Mouse (Mus musculus): ENCODE measurements at regions not wholly inside any gene's neighbourhood (a gene's known extent, or its start where the extent isn't known, plus 50 kb on each side); places are given as distances from the start of the nearest gene placed in this dataset.

DNA sequence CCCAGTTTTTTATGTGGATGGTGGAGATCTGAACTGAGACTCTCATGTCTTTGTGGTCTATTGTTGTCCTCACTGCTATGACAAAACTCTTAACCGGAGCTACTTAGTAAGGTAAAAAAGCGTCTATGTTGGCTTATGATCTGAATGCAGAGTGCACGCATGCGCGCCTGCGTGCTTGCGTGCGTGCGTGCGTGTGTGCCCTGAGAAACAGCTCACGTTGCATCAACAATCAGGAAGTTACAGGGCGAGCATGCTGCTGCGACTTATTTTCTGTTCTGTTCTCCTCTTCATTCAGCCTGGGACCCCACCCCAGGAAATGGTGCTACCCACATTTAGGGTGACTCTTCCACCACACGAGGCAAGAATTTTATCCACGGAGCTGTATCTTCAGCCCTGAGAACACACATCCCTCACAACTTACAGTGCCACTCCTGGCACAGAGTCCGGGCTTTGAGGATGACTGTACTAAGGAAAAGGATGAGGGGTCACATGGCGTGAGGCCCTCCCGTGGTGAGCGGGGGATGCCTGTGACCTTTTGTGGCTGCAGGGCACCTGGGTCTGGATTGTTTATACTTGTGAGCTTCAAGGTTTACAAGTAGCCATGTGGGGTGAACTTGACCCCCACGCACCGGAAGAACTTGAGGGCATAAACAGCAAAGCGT, 213.4 kb downstream of the Gadd45g start:
- DNase-seq: no peak

DNA sequence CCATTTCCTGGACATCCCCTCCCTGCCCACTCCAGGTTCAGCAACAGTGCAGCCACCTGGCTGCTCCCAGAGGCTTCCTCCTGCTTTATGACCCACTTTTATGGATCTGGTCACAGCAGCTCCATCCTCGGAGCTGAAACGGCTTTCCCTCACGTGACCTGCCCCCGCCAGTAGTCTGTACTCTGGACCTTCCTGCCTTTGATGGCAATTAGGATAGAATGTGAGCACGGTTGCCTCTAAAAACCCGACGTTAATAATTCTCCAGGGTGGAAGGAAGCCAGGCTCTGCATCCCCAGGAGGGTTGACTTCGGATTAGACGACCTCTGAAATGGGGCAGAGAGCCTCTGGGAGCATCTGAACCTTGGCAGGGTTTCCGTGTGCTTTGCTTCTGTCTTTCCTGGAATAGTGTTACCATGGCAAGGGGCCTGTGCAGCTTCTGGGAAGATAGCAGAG, 214.0 kb downstream of the Gadd45g start:
- DNase-seq: no peak

DNA sequence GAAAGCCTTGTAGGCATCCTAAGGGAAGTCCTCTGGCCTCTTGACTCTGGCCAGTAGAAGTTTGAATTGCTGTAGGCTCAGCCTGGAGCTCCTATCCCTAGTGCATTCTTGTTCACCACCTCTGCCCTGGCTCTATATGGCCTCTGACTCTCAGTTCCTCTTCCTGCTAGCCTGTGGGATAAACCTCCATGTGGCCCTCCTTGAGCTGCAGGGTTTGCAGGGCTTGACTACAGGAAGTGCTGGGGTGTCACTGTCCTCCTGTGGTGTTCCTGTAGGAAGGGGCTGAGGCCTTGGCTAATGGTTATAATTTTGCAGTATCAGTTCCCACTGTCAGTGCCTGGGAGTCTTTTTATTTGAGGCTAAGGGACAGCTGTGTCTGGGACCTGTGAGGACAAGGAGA, 215.0 kb downstream of the Gadd45g start:
- no peak for DNase-seq

DNA sequence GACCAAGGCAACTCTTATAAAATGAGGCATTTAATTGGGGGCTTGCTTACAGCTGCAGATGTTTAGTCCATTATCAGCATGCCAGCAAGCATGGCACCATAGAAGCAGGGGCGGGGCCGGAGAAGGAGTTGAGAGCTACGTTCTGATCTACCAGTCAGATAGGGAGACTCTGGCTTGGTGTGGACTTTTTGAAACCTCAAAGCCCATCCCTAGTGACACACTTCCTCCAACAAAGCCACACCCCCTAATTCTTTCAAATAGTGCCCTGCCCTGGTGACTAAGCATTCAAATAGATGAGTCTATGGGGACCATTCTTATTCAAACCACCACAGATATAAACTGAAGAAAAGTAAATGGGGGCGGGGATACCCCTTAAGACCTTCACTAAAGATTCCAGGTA, 215.4 kb downstream of the Gadd45g start:
- no peak for DNase-seq

DNA sequence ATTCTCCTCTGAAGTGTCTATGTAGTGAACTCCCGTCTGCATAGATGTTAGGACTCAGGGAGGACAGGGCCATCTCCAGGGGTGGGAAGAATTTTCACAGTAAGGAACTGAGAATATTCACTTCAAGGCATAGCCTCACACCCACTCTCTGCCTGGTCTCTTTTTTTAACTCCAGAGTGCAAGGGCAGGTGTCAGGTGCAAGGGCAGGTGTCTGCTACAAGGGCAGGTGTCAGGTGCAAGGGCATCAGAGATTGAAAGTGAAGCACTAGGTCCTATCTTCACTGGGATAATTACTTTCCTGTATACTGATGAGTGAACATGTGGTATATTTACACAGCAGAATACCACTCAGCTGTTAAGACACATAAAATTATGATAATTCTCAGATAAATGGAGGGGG, 216.1 kb downstream of the Gadd45g start:
- no peak for DNase-seq

DNA sequence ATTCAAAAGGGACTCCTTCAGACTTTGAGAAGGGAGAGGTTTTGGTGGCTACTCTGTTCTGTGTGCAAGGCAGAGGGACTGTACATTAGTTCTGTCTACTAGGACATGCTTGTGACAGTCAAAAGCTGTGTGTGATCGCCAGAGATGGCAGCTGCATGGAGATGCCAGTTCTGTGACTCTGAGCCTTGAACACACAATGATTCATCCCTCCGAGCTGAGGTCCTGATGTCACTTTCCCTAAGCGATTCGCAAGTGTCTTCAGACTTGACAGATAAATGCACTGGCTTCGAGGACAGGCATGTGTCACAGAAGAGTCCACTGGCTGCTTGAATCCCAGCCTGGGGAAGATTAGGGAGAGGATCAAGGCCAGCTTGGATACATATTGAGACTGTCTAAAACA, 218.8 kb downstream of the Gadd45g start:
- DNase-seq: no peak

DNA sequence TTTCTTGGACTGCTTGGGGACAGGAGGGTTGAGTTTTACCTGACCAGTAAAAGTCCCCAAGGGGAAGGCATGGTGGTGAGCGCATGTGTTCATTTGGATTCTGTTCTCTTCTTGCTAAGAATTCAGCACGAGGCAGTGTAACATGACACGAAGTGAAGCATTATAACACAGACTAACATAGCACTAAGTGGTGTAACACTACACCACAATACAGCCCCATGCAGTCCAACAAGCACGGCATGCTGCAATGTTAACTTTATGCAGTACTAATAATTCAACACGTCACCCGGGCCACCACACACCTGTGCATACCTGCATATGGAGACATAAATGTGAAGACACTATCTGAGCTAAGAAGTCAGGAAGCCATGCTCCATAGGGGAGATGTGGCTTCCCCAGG, 219.2 kb downstream of the Gadd45g start:
- no peak for DNase-seq

DNA sequence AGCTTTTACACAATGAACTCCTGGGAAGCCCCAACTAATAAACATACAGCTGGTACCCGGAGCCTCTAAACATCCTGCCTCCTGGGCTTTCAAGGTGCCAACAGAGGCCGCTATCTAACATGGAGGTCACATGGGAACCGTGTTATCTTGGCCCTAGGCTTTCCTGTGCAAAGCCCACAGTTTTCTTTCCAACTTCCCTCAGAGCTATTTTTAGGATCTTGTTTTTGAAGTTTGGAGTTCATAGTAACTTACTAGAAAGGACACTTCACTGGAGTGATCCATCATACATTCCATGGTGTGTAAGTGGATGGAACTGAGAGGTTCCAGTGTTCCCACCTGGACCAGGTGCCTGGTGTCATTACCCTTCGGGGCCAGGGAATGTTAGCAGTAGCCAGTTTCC, 220.6 kb downstream of the Gadd45g start:
- no peak for DNase-seq

DNA sequence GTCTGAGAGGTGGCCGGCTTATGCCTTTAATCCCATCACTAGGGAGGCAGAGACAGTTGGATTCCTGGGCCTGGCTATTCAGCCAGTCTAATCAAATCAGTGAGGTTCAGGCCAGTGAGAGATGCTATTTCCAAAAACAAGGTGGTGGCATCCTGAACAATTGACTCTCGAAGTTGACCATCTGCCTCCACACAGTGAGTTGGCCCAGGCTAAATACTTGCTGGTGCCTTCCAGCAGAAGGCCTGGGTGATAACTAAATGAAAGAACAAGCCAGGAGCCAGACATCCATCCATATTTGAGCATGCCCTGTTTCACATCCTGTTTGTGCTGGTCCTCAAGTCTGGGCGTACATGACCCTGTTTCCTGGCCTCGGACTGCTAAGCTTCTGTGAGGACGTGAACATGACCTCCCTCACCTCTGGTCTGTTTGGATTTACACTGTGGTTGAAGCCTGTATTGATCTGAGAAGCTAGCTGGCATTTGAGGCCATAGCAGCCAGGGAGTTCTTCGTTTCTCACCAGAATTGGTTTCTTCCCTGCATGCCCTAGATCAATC, 222.5 kb downstream of the Gadd45g start:
- DNase-seq: no peak

DNA sequence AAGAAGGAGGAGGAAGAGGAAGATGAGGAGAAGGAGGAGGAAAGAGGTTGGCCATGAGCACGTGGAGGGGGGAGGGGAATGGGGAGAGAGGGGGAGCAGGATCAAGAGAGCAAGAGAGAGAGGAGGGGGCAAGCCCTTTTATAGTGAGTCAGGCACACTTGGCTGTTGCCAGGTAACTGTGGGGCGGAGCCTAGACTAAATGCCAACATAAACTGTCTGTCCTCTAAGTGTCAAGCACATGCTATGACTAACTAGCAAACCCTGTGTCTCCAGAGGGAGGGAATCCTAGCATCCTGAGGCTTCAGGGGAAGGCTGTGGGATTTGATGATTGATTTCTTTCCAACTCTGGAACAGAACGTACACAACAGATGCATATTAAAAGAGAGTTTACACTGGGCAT, 223.2 kb downstream of the Gadd45g start:
- no peak for DNase-seq

DNA sequence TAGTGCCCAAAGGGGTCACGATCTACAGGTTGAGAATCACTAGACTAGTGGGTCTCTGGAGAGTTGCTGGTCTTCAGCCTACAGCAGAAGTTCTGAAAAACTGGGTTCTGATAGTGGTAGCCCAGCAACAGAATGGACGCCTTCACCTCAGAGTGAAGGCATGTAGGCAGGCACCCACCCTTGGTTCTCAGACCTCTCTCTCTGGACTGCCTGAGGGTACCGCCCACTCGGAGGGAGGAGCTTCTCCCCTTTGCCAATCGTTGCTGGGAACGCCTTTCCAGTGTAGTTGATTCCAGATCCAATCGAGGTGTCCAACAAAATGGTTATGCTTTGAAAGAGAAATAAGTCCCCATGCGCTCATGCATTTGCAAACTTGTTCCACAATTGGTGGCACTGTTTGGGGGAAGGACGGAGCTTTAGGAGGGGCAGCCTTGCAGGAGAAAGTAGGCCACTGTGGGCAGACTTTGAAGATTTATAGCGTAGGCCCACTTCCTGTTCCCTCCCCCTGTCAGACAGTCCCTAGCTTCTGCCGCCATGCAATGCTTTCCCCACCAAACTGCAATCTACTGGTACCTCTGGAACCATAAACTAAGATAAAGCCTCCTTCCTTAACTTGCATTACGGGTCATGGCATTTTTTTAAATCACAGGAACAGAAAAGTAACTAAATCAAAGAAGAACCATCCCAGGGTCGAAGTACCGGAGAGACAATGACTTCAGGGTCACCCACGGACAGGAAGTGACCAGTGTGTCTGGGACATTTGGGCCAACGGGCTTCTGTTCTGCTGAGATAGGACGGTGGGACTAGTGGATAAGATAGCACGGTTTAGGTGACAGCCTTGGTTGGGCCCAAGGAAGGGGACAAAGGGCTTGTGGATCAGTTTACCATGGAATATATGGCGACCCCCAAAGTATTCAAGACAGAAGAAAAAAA, 224.5 kb downstream of the Gadd45g start:
- DNase-seq: no peak

DNA sequence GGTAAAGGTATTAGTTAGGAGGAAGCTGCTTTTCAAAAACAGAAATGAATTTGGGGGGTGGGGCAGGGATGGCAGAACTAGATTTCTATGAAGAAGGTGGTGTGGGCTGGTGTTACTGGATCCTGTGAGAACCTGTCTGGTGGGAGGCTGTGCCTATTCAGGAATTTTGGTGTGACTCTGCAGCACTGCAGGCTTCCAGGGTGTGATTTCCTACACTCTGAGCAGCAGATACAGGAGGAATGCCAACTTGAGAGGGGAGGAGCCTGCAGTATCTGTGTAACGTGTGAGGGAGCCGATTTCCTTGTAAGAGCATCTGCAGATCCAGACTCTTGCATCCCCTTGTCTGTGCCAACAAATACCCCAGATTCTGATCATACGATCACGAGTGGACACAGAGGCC, 231.1 kb downstream of the Gadd45g start:
- DNase-seq: no peak

DNA sequence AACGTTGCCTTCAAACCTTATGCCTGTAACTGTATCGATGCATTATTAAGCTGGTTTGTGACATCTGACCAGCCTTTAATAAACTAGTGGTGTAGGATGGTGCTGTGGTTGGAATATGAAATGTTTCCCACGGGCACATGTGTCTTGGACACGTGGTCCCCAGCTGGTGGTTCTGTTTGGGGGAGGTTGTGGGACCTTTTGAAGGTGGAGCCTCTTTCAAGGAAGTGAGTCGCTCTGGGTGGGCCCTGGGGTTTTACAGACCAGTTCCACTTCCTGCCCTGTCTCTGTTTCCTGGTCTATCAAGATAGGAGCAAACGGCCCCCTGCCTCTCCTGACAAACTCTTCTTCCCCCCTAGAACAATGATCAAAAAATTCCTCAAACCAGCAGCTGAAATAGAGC, 232.1 kb downstream of the Gadd45g start:
- DNase-seq: no peak

DNA sequence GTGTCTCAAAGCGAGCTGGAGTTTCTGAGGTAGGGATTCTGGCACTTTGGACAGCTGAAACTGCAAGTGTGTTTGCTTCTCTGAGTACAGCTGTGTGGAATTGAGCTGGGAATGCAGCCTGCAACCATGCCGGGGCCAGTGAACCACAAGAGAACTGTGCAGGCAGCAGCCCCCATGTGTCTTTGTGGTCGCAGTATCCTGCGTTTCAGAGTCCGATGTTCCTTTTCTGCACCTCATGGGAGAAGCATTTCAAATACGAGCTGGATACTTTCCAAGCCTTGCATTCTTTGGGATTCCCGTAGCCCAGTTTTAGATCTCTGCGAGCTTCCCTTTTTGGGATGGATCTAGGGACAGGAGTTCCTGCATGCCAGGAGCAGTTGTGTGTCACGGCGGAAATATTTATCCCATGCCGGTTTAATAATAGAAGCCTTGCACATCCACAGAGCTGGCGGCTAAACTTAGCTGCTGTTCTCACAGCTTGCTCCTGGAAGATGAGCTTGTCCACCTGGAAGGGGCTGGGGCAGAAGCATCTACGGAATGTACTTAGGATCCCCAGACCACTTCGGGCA, 233.3 kb downstream of the Gadd45g start:
- no peak for DNase-seq

DNA sequence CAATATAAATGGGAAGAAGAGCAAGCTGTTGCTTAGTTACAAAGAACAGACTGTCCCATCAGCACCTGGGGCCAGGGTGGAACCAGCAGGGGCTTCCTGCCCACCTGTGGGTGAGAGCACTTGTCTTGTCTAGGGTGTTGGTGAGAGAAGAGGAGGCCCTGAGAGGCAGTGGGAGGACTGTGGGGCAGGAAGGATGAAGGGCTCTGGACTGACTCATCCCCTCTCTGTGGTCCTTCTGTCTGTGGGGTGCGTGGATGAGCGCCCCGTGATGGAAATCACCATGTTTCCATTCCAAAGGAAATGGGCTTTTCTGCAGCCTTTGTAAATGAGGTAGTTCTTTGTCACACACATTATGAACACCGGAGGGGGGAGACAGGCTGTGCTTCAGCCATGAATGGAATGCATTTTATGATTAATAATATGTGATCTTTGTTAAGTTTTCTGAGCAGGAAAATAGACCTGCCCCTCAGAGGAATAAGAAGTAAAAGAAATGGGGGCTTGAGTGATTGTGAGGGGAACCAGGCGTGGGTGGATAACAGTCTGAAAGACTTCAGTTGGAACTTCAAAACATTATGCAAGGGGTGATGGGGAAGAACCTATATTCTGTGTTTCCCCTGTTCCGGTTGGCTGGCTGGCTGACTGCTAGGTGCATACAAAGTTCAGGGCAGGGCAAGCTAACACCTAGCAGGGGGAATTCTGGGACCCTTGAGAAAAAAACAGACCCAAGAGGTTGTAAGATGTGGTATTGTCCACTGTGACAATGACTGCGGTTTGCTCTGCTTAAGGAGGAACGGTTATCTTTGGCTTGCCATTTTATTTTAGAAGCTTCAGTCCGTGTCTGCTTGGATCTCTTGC, 237.3 kb downstream of the Gadd45g start:
- DNase-seq: no peak

DNA sequence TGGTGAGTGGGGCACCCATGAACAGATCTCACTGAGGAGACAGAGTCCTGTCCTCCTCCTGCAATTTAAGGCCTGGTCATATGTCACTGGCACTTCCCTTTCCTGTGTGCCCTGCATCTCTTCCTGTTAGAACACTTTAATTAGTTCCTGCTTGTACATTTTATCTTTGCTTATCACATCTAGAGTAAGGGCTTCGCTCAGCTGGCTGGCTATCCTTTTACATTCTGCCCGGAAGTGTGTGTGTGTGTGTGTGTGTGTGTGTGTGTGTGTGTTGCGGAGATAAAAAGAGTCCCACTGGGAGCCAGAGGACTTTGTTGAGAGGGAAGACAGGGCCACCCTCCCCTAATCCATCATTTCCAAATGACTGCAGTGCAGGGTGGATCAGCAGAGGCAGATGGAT, 238.6 kb downstream of the Gadd45g start:
- DNase-seq: no peak

DNA sequence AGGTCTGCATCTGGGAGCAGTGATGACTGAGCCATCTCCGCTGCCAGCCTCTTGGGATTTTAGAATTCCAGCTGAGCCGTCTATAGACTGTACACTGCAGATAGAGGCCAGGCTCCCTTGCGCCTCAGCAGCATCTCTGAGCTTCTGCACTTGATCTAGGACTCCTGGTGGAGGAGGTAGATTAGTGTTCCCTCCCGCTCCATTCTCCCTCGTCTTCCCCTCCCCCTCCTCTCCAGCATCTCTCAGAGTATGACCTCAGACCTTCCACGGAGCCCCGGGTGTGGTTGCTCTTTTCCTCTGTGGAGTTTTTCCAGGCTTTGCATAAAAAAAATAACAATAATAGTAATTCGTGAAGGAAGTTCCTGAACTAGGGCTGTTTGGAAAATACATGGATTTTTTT, 241.8 kb downstream of the Gadd45g start:
- DNase-seq: no peak

DNA sequence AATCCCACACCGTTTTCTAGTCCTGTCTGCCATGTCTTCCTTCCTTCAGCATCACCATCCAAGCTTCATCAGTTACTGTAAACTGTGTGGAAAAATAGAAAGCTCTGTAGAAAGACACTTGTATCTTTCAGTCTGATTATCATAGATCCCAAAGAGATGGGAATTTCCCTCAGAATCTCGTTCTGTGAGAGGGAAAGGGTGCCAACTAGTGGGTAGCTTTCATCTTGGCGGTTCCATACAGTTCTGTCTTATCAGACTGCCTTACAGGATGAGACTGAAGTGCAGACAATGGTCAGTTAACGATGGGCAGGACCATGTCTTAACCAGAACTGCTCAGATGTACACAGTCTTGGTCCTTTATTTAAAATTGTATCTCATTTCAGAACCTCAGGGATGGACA, 243.9 kb downstream of the Gadd45g start:
- no peak for DNase-seq

DNA sequence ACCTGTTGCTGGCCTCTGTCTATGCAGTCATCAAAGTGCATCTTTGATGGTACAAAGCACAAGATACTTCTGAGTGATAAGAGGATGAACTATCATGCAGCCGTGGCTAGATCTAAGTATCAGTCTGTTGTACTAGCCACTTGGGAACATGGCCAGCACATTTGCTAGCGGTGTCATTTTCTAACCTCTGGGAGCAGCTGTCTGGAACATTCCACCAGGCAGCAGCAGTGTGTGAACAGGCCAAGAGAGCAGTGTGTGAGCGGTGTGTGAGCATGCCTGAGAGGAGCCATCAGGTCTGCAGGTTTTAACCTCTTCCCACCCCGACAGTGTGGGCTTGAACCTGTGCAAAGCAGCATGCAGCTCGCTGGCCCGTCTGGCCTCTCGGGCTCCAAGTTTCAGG, 248.3 kb downstream of the Gadd45g start:
- DNase-seq: no peak

DNA sequence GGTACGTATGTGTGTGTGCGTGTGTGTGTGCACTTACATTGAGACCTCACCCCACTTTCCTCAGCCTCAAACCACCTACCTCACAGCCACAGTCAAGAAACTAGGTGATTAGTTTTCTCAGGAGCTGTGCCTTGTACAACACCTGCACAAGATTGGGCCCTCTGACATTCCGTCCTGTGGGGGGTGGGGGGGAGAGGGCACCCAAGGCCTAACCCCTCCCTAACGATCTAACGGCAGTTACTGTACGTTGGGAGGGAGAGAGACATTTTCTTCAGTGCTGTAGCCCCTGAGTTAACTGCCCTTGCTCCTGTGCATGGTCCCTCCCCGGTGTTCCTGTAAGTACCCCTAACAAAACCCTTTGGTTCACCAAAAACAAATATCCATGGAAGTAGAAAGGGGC, 250.0 kb downstream of the Gadd45g start:
- DNase-seq: no peak

DNA sequence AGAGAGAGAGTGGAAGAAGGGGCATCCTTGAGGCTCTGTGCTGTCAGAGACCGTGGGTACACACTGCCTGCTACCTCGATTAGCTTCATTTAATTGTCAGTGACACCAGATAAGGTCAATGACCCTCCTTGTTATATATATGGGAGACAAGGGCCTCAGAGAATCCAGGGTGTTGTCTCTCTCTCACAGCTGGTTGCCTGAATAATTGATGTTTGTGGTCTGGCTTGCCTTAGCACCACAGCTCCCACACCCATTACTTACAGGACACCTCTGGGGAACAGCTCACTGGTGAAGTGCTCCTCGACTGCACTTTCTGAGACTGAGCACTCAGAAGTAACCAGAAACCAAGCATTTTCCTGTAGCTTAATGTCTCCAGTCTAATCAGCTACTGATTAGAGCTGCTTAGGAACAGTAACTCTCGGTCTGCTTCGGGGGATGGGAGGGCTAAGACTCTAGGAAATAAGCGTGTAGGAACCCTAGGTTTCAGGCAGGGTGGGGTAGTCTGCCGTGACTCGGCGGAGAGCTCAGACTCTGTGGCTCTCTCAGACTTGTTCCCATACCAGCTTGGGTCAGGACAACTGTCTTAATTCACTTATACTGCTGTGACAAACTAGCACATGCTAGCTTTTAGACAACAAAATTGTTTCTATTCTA, 259.6 kb downstream of the Gadd45g start:
- peak; percentile 18 for DNase-seq

DNA sequence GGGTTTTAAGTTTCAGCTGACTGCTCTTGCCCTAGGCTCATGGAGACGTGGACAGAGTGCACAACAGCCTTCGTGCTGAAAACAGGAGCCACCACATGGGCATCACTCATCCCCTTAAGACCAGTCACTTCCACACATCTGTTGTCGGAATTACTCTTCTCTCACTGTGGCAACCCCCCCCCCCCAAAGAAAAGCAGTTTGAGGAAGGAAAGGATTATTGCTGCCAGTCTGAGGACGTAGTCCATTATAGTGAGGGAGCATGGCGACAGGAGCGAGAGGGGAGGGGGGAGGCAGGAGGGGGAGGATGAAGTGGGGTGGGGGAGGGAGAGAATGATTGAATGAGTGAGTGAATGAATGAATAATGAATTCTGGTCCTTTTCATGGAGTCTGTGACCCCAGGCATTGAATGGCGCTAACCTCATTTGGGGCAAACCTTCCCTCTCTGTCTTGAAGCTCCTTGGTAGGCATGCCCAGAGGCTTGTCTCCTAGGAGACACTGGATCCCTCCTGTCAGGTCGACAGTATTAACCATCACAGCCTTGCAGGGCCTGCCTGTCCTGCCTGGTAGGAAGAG, 262.0 kb downstream of the Gadd45g start:
- DNase-seq: peak; percentile 54

Measured in retina, postnatal 1 day (tissue).